Mouse (Mus musculus): ENCODE data around the gene Vmn2r114. TPM values are rescaled to one million over a fixed set of nuclear protein-coding genes. Genes with fewer than 3 reads are reported as not detected.
"Not testable (repeated sequence)": the region's sequence is repeated elsewhere in the genome, so short reads cannot be mapped to it uniquely, and the experiment has no call there.

Vmn2r114 gene
- polyA plus RNA-seq (2016; fragmentation: Nextera tagmentation; extraction: Ambion mirVana), result not detected in 2 replicates

DNA sequence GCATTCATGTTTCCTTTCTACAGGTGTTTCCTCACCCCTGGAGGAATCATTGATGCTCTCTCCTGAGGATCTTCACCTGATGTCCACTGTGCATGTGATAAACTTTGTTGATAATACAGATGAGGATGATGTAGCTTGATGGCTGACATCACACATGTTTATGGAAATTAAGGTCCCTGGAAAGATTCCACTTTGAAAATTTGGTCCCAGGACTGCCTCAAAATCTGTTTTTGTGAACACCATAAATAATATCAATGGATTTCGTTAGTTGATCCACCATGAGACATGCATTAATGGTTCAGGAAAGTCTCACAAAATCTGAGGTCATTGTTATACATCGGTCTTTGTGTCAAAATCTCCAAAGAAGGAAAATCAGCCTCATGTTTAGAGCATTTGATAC, at the start of gene Vmn2r114:
Vmn2r114 (minus strand) TSS at position 101 of the 400 bp plus-strand sequence.
- H3K9me3 ChIP-seq; ATAC-seq (ENCODE audit: insufficient number of reproducible peaks, insufficient read depth, low FRiP score, low TSS enrichment); H3K4me1 ChIP-seq; H3K36me3 ChIP-seq; H3K27me3 ChIP-seq; H3K27ac ChIP-seq; H3K4me3 ChIP-seq; H3K4me2 ChIP-seq (replicated peaks); H3K9ac ChIP-seq: not testable (repeated sequence)
- 73% methylated on average over 2 of the region's 2 CpGs for WGBS

DNA sequence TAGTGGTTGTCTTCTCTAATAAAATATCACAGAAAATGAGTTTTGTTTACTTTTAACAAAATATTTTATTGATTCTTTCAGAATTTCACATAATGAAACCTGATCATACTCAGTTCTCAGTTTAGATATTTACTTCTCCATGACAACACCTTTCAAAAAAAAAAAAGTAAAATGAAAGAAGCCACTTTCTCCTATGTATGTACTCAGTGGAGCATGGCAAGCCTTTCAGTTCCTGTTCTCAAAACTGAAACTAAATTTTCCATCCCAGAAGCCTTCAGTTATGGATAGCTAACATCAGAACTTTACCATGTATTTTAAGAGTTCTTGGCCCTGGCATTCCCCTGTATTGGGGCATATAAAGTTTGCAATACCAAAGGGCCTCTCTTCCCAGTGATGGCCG, 39.3 kb upstream of the Vmn2r114 start:
- no peak overlapping the region for H3K4me2 ChIP-seq (replicated peaks)
- no peak overlapping the region for H3K27ac ChIP-seq
- ATAC-seq (ENCODE audit: insufficient number of reproducible peaks, insufficient read depth, low FRiP score, low TSS enrichment), result no peak
- H3K36me3 ChIP-seq, result no peaks in the 10 kb centered on the region
- H3K9me3 ChIP-seq, result no peaks in the 10 kb centered on the region
- no peaks in the 10 kb centered on the region for H3K27me3 ChIP-seq
- 74% methylated on average over 1 of the region's 1 CpGs for WGBS
- no peaks in the 10 kb centered on the region for H3K4me1 ChIP-seq
- H3K4me3 ChIP-seq, result no peak overlapping the region
- H3K9ac ChIP-seq, result no peak overlapping the region

- 35% methylated on average over 2 of the region's 2 CpGs for WGBS
- not testable (repeated sequence) for H3K36me3 ChIP-seq; H3K9me3 ChIP-seq; H3K4me2 ChIP-seq (replicated peaks); H3K4me1 ChIP-seq; H3K4me3 ChIP-seq; H3K27me3 ChIP-seq; ATAC-seq (ENCODE audit: insufficient number of reproducible peaks, insufficient read depth, low FRiP score, low TSS enrichment); H3K27ac ChIP-seq; H3K9ac ChIP-seq
Observed at GRCm38 (mm10) chr17:23343441-23343840, 31.1 kb upstream of the Vmn2r114 start, which contains the start of gene Vmn2r115. Vmn2r115 (plus strand) TSS chr17:23343741.

- no peaks in the 10 kb centered on the region for H3K36me3 ChIP-seq
- ATAC-seq (ENCODE audit: insufficient number of reproducible peaks, insufficient read depth, low FRiP score, low TSS enrichment), result 0 out of 2 replicates have a peak, but pooled peaks have one; percentile 47
- no peak overlapping the region for H3K4me2 ChIP-seq (replicated peaks)
- H3K9me3 ChIP-seq, result 0 out of 2 replicates have a peak, but pooled peaks cover 3% of the 10 kb centered on the region
- 76% methylated on average over 6 of the region's 6 CpGs for WGBS
- no peak overlapping the region for H3K9ac ChIP-seq
- H3K27ac ChIP-seq, result no peak overlapping the region
- H3K4me1 ChIP-seq, result no peaks in the 10 kb centered on the region
- no peak overlapping the region for H3K4me3 ChIP-seq
- H3K27me3 ChIP-seq, result no peaks in the 10 kb centered on the region
Observed at GRCm38 (mm10) chr17:23330657-23331056, 18.3 kb upstream of the Vmn2r114 start.

Other genes starting within 250 kb of the Vmn2r114 start
- gene Zfp40, start 119.3 kb downstream of the Vmn2r114 start, polyA plus RNA-seq (2016; fragmentation: Nextera tagmentation; extraction: Ambion mirVana), result 18.4 and 19.5 TPM in 2 replicates
- gene Vmn2r115, start 31.2 kb upstream of the Vmn2r114 start, polyA plus RNA-seq (2016; fragmentation: Nextera tagmentation; extraction: Ambion mirVana), result not detected in 2 replicates
- gene Vmn2r116, start 72.1 kb upstream of the Vmn2r114 start, polyA plus RNA-seq (2016; fragmentation: Nextera tagmentation; extraction: Ambion mirVana), result not detected in 2 replicates
- gene Vmn2r117, start 167.2 kb upstream of the Vmn2r114 start, polyA plus RNA-seq (2016; fragmentation: Nextera tagmentation; extraction: Ambion mirVana), result not detected in 2 replicates

Measured in embryonic facial prominence, embryonic 12.5 days (tissue).